13 mouse cellular contexts compared by ENCODE assay signal in the genomic region with DNA sequence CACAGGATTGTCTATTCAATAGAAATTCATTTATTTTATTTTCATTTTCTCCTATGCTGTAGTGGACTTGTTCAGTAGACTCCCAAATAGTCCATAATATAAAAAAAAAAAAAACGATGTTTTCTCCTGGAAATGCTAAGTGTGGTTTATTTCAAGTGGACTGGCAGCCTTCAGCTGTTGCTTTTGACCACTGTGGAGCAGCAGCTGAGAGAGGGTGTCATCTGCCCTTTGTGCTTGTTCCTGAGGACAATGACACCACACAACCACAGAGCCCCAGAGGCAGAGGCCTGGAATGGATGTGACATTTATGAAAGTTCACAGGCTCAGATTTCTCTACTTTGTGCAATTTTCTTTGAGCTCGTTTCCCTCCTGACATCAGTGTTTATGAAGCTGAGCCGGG.
"Had no signal": no experiment of that assay in that cellular context is flagged by ENCODE, and none has a peak within 500 bp of the region (broad histone marks: within the 10 kb centered on the region; RNA-seq: fewer than 3 reads in every experiment).

No protein-coding gene starts in this region.

- H3K4me3 ChIP-seq: midbrain, embryonic 10.5 days; midbrain, embryonic 12.5 days; neural tube, embryonic 12.5 days; stomach, embryonic 15.5 days had no signal

- DNase-seq: lung, adult 18-20 months; lung, embryonic 14.5 days; lung, postnatal 10 days; lung, postnatal 4 days; midbrain, embryonic 14.5 days; right cerebral cortex, postnatal 14 days; thymus, adult 2 months; thymus, postnatal 25 days; thymus, postnatal 4 days had no signal

- H3K27me3 ChIP-seq: midbrain, embryonic 12.5 days; neural tube, embryonic 12.5 days; stomach, embryonic 15.5 days had no signal

- H3K36me3 ChIP-seq: midbrain, embryonic 10.5 days; midbrain, embryonic 12.5 days; neural tube, embryonic 12.5 days; stomach, embryonic 15.5 days had no signal

- H3K4me2 ChIP-seq: lung, embryonic 14.5 days; midbrain, embryonic 12.5 days; neural tube, embryonic 12.5 days; stomach, embryonic 15.5 days had no signal
